Comparison of ENCODE assay signal across 17 mouse cellular contexts in genomic region chr2:132946976-132947375, GRCm38 (mm10). TPM values are rescaled to one million over a fixed set of nuclear protein-coding genes. Genes with fewer than 3 reads are reported as not detected.
"Had no signal": no experiment of that assay in that cellular context is flagged by ENCODE, and none has a peak within 500 bp of the region (broad histone marks: within the 10 kb centered on the region; RNA-seq: fewer than 3 reads in every experiment).

No protein-coding gene starts in this region.

- H3K4me3 ChIP-seq: layer of hippocampus, adult 2 months; limb, embryonic 10.5 days; liver, embryonic 15.5 days; midbrain, embryonic 10.5 days; myocyte; neural tube, embryonic 15.5 days had no signal

- H3K4me2 ChIP-seq: liver, embryonic 11.5 days; liver, embryonic 15.5 days; neural tube, embryonic 15.5 days had no signal

- H3K27ac ChIP-seq: layer of hippocampus, adult 2 months; limb, embryonic 10.5 days; liver, embryonic 15.5 days; midbrain, embryonic 10.5 days; neural tube, embryonic 15.5 days had no signal

- ATAC-seq: hindbrain, embryonic 16.5 days; inflammation-experienced regulatory T-cells, adult 6 months; lung, postnatal 0 days had no signal

- H3K9me3 ChIP-seq: limb, embryonic 10.5 days; liver, embryonic 15.5 days; midbrain, embryonic 10.5 days; neural tube, embryonic 15.5 days had no signal

- DNase-seq: lung, adult 2 months; lung, postnatal 36 days; midbrain, embryonic 14.5 days; spleen, adult 18-20 months; thymus, adult 18-20 months; thymus, postnatal 14 days had no signal

- H3K4me1 ChIP-seq: liver, embryonic 15.5 days had no signal

- H3K9ac ChIP-seq: liver, embryonic 15.5 days; neural tube, embryonic 15.5 days had no signal

- H3K36me3 ChIP-seq: limb, embryonic 10.5 days; liver, embryonic 15.5 days; midbrain, embryonic 10.5 days; neural tube, embryonic 15.5 days had no signal

RNA-seq across cellular contexts. Expression of gene Fermt1, which starts 1.3 kb away (rescaled TPM):
- total RNA-seq: megakaryocyte, adult 5-6 weeks had no signal
- polyA plus RNA-seq: liver, embryonic 15.5 days; midbrain, embryonic 14.5 days; myocyte; neural tube, embryonic 15.5 days had no signal
